Mouse (Mus musculus): ENCODE data around the gene Pik3r1.

The Pik3r1 gene

DNA sequence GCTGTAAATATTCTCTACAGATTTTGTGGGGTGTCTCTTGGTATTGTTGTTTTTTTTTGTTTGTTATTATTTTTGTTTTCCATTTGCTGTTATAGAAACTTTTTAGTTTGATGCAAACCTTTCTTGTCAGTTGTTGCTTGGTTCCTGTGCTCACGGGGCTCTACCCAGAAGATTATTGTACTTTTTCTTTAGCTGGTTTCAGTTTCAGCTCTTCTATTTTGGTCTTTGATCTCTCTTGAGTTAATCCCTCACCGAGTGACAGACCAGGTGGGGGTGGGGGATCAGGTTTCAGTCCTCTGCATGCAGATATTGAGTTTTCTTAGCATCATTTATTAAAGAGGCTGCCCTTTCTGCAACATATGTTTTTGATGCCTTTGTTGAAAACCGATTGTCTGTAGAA is 99.2 kb downstream of the Pik3r1 start:
- DNase-seq, result no peak

DNA sequence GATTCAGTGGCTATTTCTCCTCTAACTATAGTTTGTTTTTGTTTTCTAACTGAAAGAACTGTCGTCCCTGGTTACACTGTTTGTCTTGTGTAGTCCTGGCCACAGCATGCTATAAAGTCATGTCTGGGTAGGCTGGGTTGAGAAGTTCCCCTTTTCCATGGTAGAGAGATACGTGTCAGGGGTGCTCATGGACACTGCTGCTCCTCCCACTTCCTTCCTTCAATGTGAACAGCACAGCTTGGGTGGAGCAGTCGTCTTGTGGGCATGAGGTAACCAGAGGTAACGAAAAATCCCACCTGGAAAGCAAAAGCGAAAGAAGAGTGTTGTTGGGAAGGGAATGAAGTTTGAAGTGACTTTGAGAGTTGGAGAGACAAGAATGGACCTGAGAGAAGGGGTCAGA is 104.0 kb downstream of the Pik3r1 start:
- DNase-seq, result peak; percentile 83

DNA sequence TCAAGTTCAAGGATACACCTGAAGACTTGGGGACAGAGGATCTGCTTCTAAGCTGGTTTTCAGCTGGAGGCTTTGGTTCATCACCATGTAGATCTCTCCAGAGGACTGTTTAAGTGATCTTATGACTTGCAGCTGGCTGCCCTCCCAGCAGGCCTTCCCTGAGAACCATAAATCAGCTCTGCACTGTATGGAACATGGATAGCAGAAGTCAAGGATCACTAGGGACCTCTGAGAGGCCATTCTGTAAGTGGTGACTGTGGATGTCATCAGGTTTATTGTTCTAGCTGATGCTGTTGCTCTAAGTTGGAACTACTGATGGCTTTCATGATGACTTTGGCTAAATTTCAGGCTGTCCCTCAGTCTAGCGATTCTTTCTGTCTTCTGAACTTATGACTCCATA is 105.1 kb downstream of the Pik3r1 start:
- DNase-seq, result peak; percentile 64

DNA sequence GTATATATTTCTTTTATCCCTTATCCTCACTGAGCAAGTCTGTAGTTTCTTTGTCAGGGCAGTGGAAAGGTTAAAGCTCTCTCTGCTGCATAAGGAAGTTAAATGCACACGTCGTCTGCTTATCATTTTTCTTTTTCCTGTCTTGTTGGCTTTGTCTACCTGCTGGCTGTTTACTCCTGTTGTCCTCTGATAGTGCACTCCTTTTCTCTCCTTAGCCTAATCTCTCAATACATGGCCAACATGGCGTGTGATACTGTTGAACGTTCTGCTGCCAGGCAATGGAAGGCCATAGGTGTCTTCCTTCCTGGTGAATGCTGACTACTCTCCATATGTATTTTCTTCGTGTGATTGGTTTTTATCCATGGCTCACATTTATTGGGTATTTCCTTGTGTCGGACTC is 106.5 kb downstream of the Pik3r1 start:
- DNase-seq, result peak; percentile 9

DNA sequence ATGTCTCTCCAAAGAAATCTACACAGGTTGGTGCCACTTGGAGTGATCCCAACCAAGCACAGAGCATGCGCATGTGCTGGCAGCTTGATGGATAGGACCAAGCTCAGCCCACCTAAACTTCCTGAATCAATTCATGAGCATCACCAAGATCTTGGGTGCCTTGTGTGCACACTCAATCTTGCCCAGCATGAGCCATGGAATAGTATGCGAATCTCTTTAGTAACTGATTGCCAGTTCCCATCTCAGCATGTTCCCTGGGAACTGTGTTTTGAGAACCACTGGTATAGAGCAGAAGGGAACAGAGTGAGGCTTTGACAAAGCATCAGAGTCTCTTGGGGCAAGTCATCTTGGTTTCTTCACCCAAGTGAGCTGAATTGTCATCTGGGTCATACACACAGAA is 107.8 kb downstream of the Pik3r1 start:
- DNase-seq, result peak; percentile 83

DNA sequence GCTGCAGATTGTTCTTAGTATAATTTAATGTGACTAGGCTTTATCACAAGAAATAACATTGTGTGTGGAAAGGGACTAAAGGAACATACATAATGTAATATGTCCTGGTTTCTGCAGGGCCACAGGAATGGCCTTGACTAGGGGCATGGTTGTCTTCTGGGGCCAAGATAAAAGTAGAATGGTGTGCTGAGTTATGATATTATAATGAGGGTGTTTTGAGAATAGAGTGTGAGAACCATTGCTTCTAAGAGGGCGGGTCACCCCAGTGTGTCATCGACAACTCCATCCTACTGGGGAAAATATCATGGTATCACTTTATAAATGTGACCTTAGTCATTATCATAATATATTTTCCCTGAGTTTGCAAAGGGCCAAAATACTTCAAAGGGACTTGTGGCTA is 115.9 kb downstream of the Pik3r1 start:
- peak; percentile 58 for DNase-seq

DNA sequence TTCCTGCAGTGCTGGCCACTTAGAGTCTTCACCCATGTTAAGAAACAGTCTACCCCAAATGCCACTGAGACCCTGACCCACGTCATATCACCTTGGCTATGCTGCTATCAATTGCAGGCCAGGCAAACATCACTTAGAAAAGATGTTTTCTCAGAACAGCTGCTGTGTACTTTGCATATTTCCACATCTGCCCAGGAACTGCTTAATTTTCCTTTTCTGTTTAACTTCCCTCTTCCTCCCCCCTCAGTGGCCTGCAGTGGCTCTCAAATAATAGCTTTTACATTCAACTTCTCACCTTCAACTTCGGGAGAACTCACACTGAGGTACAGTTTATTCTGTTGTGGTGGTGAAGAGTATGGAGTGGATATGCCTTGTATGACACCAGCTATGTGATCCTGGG is 126.4 kb downstream of the Pik3r1 start:
- no peak for DNase-seq

DNA sequence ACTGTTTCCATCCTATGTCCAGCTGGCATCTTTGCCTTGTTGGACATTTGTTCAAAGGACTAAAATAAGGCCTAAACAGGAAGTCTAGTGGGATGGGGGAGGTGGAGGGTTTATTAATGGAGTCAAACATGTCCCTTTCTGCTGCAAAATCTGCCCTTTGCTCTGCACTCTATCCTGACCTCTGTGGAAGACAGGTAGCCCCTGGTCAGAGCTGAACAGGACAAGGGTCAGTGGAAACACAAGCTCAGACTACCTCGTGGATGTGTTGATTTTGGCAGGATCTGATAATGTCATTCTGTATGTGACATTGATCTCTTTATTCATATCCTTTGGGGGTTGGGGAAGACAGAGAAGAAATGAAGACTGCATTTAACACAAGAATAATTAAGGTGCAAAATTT is 132.2 kb downstream of the Pik3r1 start:
- DNase-seq, result no peak

DNA sequence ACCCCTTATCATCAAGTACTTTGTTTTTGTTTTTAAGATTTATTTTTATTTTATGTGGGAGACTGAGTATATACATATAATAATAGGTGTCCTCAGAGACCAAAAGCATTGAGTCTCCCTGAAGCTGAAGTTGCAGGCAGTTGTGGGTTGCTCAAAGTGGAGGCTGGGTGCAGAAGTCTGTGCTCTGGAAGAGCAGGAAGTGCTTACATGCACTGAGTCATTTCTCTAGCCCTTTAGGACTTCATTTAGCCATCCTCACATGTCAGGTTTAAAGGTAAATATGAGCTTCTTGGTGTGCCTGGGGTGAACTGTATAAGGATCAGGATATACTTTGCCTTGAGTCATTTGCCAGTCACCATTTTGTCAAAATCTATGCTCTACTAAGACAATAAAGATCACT is 133.6 kb downstream of the Pik3r1 start:
- no peak for DNase-seq

DNA sequence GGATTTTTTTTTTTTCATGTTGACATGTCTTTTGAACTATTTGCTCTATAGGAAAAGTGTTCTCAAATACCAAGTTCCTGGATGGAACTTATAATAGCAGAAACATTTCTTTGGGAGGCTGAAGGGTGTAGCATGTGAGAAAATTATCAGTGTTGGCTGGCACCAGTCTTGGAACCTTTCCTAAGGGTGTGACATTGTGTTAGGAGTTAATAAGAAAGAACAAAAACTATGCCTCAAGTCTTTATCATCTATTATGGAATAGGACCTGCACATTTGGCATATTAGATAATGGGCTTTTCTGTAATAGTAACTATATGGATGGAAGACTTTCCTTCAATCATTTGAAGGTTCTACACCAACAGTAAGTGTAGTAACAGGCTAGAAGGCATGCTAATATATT is 134.4 kb downstream of the Pik3r1 start:
- no peak for DNase-seq

DNA sequence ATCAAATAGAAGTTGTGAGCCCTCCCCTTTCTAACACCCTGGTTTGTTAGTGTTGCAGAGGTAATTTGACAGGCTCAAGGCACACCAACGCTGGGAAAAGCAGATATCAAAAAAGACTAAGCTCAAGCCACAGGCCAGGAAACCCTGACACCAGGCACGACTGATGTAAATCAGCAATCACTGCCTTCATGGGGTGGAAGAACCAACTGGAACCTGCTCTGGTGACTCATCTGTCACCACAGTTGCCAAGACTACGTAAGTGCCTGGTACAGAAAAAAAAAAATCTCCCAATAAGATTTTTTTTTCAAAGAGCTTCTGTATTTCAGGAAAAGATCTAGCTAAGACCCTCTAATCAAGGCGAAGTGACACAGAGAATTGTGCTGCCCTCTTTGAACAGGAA is 135.2 kb downstream of the Pik3r1 start:
- DNase-seq, result no peak

DNA sequence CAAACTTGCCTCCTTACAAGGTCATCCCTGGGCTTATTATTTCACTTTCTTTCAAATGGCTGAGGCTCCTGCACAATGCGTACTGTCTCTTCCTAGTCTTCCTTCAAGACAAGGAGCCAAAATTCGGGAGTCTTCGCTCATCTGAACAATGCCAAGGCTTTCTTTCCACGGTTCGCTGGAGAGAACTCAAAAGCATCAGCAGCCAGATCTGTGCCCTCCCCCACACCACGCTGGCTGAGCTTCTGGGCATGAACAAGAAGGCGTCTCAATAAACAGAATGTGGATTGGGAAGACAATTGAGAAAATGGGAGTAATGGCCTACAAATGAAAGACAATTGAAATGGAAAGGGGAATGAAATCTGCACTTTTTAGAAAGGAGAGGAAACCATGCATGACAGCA is 136.5 kb downstream of the Pik3r1 start:
- DNase-seq, result no peak

Measured in heart, adult 11 months (tissue).